Mouse (Mus musculus): Measurements from ENCODE around the gene Spsb1. TPM values are rescaled to one million over a fixed set of nuclear protein-coding genes. Genes with fewer than 3 reads are reported as not detected.

Gene Spsb1
- polyA plus RNA-seq, 1 experiment from 2014 or later, result 22.3 TPM

DNA sequence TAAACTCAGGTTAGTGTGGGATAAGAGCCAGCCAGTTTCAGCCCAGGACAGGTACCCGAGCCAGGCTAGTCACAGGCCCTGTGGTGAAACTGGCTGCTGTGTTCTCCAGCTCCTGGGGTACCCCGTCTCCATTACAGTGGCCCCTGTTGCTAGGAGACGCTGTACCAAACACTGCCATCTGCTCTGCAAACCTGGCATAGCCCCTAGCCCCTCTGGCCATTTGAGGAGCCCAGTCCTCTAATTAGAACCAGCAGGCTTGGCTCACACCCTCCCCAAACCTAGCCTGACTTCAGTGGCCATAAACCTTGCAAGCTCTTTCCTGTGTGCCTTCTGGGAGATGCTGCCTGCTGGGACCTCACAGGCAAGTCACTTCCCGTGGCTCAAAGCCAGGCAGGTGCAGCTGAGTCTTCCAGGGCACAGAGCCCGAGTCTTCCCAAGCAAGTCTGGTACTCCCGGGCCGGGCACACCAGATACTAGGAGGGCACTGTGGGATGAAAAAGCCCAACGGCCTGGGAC, 78.8 kb downstream of the Spsb1 start:
- H3K27ac ChIP-seq, result peak overlapping the region; percentile 83
- H3K4me2 ChIP-seq (replicated peaks), result peak overlapping the region; percentile 31
- WGBS, result 14% methylated on average over 8 of the region's 8 CpGs
- no peaks in the 10 kb centered on the region for H3K9me3 ChIP-seq
- no peaks in the 10 kb centered on the region for H3K36me3 ChIP-seq
- ATAC-seq (ENCODE audit: low FRiP score, low read depth), result peak; percentile 81
- no peak overlapping the region for H3K4me3 ChIP-seq
- peaks cover 64% of the 10 kb centered on the region for H3K4me1 ChIP-seq
- 0 out of 2 replicates have a peak overlapping the region, but pooled peaks have one; percentile 35 for H3K9ac ChIP-seq
- no peaks in the 10 kb centered on the region for H3K27me3 ChIP-seq

DNA sequence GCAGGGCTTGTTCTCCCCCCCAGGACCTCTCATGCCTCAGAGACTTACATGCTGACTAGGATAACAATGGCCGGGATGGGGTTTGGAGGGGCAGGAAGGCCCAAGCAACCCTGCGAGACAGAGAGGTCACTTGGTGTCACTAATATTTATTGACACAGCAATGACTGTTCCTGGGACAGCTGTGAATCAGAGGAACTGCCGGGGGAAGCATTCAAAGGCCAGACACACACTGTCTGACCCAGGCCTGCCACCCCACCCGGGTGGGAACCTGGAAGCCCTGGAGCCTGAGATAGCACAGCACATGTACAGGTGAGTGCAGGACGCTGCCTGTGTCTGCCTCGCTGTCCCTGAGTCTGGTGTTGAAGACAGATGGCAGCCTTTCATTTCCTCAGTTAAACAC, 79.5 kb downstream of the Spsb1 start:
- peaks cover 65% of the 10 kb centered on the region for H3K4me1 ChIP-seq
- no peak for ATAC-seq (ENCODE audit: low FRiP score, low read depth)
- no peaks in the 10 kb centered on the region for H3K27me3 ChIP-seq
- no peak overlapping the region; the same call in 1 of the 2 replicates for H3K9ac ChIP-seq
- no peak overlapping the region for H3K4me3 ChIP-seq
- no peaks in the 10 kb centered on the region; the same call in 1 of the 2 replicates for H3K9me3 ChIP-seq
- WGBS, result 28% methylated on average over 6 of the region's 6 CpGs
- H3K4me2 ChIP-seq (replicated peaks), result peak overlapping the region; percentile 31
- no peaks in the 10 kb centered on the region for H3K36me3 ChIP-seq
- H3K27ac ChIP-seq, result peak overlapping the region; percentile 83

DNA sequence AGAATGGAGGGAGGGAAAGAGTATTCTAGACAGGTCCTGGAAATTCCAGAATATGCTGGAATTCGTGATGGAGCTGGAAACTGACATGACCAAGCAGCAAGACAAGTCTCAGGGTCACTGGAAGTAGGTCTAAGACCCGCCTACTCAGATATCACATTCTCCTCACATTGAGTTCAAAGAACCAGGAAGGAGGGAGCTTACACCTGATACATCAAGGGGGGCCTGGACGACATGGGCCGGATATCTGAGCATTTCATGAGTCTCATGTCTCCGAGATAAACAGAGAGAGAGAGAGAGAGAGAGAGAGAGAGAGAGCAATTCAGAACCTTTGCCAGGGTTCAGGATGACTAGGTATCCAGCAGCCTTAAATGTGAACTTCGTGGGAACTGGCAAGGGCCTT, 82.6 kb downstream of the Spsb1 start:
- Histone ChIP-seq H3K27ac (no peak overlapping the region), H3K27me3 (no peaks in the 10 kb centered on the region)

DNA sequence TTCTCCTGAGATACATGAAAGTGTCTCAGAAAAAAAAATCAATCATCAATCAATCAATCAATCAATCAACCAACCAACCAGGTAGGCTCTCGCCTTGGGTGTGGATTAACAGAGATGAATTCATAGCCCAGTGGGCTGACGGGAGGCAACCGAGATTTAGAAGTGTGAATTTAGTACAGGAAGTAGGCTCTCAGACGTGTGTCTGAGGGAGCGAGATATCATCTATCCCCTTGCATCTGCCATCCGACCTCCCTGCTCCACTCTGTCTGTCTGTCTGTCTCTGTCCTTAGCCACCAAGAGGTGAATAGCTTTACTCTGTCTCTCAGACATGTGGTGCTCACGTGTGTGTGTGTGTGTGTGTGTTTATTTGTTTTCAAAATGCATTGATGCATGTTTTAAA, 83.3 kb downstream of the Spsb1 start:
- H3K27me3 ChIP-seq, result no peaks in the 10 kb centered on the region
- H3K9me3 ChIP-seq, result no peaks in the 10 kb centered on the region; the same call in 1 of the 2 replicates
- peaks cover 46% of the 10 kb centered on the region for H3K4me1 ChIP-seq
- no peaks in the 10 kb centered on the region for H3K36me3 ChIP-seq
- no peak overlapping the region for H3K4me2 ChIP-seq (replicated peaks)
- ATAC-seq (ENCODE audit: low FRiP score, low read depth), result no peak
- H3K27ac ChIP-seq, result no peak overlapping the region
- WGBS, result 57% methylated on average over 7 of the region's 7 CpGs
- no peak overlapping the region for H3K9ac ChIP-seq
- no peak overlapping the region for H3K4me3 ChIP-seq

More for the DNA sequence above, 82.6 kb downstream of the Spsb1 start:
- Histone ChIP-seq H3K36me3 (no peaks in the 10 kb centered on the region), H3K9ac (no peak overlapping the region), H3K4me3 (no peak overlapping the region), H3K4me2 (replicated peaks) (no peak overlapping the region), H3K9me3 (no peaks in the 10 kb centered on the region; the same call in 1 of the 2 replicates), H3K4me1 (peaks cover 52% of the 10 kb centered on the region)
- ATAC-seq (ENCODE audit: low FRiP score, low read depth), result no peak
- WGBS, result 61% methylated on average over 6 of the region's 6 CpGs

DNA sequence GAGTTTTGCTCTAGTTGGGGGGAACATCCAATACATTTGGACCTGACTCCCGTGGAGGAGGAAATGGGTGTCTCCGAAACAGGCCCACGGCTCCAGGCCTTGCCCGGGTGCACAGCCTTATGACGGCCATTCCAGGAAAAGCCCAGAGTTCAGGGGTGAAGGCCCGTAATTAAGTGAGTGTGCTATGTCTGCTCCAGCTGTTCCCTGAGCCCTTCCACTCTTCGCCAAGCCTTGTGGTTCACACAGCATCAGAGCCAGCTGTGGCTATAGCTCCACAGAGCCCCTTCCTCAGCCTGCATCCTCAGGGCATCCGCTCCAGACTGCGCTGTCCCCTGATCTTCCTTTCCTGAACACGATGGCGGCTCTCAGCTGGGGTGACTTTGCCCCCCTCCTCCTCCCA, 83.8 kb downstream of the Spsb1 start:
- 38% methylated on average over 11 of the region's 11 CpGs for WGBS

DNA sequence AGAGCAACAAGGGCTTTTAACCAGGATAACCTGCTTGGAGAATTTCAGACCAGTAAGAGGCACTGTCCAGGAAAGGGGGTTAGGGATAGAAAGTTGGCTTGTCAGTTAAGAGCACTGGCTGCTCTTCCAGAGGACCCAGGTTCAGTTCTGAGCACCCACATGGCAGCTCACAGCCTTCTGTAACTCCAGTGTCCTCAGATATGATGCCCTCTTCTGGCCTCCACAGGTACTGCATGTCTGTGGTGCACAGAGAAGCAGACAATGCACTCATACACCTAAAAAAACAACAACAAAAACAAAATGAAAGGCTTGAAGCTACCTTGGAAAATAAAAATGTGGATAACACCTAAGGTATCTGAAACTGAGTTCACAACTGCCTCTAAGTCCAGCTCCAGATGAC, 84.4 kb downstream of the Spsb1 start:
- Histone ChIP-seq H3K9me3 (no peaks in the 10 kb centered on the region; the same call in 1 of the 2 replicates), H3K9ac (no peak overlapping the region), H3K27me3 (no peaks in the 10 kb centered on the region), H3K27ac (no peak overlapping the region), H3K36me3 (no peaks in the 10 kb centered on the region), H3K4me1 (peaks cover 34% of the 10 kb centered on the region), H3K4me2 (replicated peaks) (no peak overlapping the region), H3K4me3 (no peak overlapping the region)
- no peak for ATAC-seq (ENCODE audit: low FRiP score, low read depth)

More for the DNA sequence above, 83.8 kb downstream of the Spsb1 start:
- no peaks in the 10 kb centered on the region for H3K27me3 ChIP-seq
- no peak overlapping the region for H3K27ac ChIP-seq
- no peaks in the 10 kb centered on the region for H3K36me3 ChIP-seq
- H3K4me3 ChIP-seq, result no peak overlapping the region
- no peaks in the 10 kb centered on the region; the same call in 1 of the 2 replicates for H3K9me3 ChIP-seq
- no peak overlapping the region for H3K4me2 ChIP-seq (replicated peaks)
- H3K9ac ChIP-seq, result no peak overlapping the region
- ATAC-seq (ENCODE audit: low FRiP score, low read depth), result no peak
- H3K4me1 ChIP-seq, result peaks cover 40% of the 10 kb centered on the region

DNA sequence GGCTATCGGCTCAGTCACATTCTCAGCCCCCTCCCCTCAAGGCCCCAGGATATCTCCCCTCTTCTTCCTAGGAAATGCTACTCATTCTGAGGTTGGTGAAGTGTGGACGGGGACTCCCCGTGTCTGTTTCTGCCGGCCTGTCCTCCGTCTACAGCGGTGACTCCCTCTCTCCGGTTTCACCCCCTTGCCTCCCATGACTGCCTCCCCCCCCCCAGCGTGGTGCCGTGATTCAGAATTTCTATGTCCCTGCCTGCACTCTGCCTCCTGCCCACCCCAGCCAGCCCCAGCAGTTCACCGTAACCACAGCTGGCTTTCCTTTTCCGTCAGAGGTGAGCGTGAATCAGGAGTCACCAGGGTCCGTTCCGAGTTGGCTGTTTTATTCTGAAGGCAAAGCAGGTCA, 86.1 kb downstream of the Spsb1 start:
- no peaks in the 10 kb centered on the region for H3K36me3 ChIP-seq
- ATAC-seq (ENCODE audit: low FRiP score, low read depth), result no peak

DNA sequence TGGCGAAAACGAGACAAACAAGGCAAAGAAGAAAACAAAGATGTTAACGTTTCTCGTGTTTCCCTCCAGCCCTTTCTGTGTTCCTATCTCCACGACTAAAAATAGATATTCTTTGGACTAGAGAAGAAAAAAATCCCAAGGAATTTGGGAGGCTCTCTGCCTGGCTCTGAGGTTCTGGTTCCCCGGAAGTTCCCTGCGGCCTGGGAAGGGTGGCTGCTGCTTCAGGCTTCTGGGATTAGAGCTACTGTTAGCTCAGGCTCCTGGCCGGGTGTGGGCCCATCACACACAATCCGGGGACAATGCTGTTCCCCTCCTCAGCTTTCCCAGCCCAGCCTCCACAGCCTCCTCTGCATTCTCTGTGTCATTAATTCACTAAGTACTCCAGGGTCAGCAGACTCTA, 86.8 kb downstream of the Spsb1 start:
- H3K9ac ChIP-seq, result no peak overlapping the region
- H3K27me3 ChIP-seq, result no peaks in the 10 kb centered on the region
- peaks cover 20% of the 10 kb centered on the region; the same call in 1 of the 2 replicates for H3K4me1 ChIP-seq
- no peak overlapping the region for H3K4me3 ChIP-seq
- H3K27ac ChIP-seq, result no peak overlapping the region
- H3K9me3 ChIP-seq, result no peaks in the 10 kb centered on the region; the same call in 1 of the 2 replicates
- no peak overlapping the region for H3K4me2 ChIP-seq (replicated peaks)
- no peak for ATAC-seq (ENCODE audit: low FRiP score, low read depth)
- no peaks in the 10 kb centered on the region for H3K36me3 ChIP-seq
- WGBS, result 66% methylated on average over 9 of the region's 9 CpGs

More for the DNA sequence above, 86.1 kb downstream of the Spsb1 start:
- Histone ChIP-seq H3K4me3 (no peak overlapping the region), H3K27me3 (no peaks in the 10 kb centered on the region), H3K27ac (no peak overlapping the region), H3K9ac (peak overlapping the region; percentile 25; the same call in 1 of the 2 replicates), H3K9me3 (no peaks in the 10 kb centered on the region; the same call in 1 of the 2 replicates), H3K4me2 (replicated peaks) (no peak overlapping the region), H3K4me1 (peaks cover 21% of the 10 kb centered on the region)
- 60% methylated on average over 14 of the region's 14 CpGs for WGBS

DNA sequence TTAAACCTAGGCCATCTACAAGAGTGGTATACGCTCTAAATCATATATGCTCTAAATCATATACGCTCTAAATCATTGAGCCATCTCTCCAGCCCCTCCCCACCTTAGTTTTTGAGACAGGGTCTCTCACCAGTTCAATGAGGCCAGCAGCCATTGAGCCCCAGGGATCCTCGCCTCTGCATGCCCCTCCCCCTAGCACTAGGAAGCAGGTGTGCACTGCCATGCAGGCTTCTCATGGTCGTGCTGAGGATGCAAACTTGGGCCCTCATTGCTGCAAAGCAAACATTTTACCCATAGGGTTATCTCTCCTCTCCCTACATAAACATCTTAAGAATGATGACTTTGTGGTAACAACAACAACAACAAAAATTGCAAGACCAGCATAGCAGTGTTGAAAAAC, 87.5 kb downstream of the Spsb1 start:
- WGBS, result 61% methylated on average over 4 of the region's 4 CpGs
- no peak overlapping the region for H3K4me3 ChIP-seq

DNA sequence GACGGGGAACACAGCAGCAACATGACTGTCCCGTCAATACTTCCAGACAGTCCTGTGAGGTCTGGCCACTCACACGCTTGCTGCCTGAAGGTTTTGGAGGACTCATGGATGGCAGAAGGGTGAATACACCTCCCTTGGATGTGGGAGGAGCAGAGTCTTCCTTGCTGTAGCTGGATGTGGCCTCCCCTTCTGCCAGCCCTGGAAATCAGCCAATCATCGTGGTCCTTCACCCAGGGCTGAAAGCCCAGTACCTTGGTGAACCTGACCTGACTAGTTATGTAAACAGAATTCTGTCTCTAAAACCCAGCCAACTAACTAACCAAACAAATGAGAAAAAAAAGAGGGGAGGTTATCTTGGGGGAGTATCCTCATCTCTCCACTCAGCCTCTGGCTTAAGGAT, 90.4 kb downstream of the Spsb1 start:
- no peak overlapping the region for H3K4me3 ChIP-seq
- H3K9ac ChIP-seq, result no peak overlapping the region
- H3K27ac ChIP-seq, result no peak overlapping the region
- ATAC-seq (ENCODE audit: low FRiP score, low read depth), result no peak
- no peak overlapping the region for H3K4me2 ChIP-seq (replicated peaks)
- H3K4me1 ChIP-seq, result peaks cover 16% of the 10 kb centered on the region
- no peaks in the 10 kb centered on the region for H3K36me3 ChIP-seq
- no peaks in the 10 kb centered on the region for H3K27me3 ChIP-seq
- WGBS, result 70% methylated on average over 4 of the region's 4 CpGs
- H3K9me3 ChIP-seq, result no peaks in the 10 kb centered on the region

More for the DNA sequence above, 87.5 kb downstream of the Spsb1 start:
- no peaks in the 10 kb centered on the region; the same call in 1 of the 2 replicates for H3K9me3 ChIP-seq
- peaks cover 16% of the 10 kb centered on the region; the same call in 1 of the 2 replicates for H3K4me1 ChIP-seq
- no peak overlapping the region for H3K27ac ChIP-seq
- H3K4me2 ChIP-seq (replicated peaks), result no peak overlapping the region
- H3K27me3 ChIP-seq, result no peaks in the 10 kb centered on the region
- no peak overlapping the region for H3K9ac ChIP-seq
- H3K36me3 ChIP-seq, result no peaks in the 10 kb centered on the region
- no peak for ATAC-seq (ENCODE audit: low FRiP score, low read depth)

DNA sequence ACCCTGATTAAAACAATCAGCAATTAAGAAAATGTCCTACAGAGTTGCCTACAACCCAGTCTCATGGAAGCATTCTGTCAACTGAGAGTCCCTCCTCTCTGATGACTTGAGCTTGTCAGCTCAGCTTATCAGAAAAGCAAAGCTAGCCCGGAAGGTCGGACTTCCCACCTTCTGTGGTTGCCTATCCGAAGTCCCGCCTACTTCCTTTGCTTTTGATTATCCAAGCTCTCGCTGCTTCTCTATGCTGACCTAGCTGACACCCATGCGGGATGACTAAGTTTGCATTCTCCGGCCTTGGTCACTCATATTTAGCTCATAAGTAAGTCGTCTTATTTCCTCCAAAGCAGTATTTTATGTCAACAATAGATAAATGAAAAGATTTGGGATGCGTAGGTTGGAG, 91.3 kb downstream of the Spsb1 start:
- no peak for ATAC-seq (ENCODE audit: low FRiP score, low read depth)
- Histone ChIP-seq H3K9me3 (no peaks in the 10 kb centered on the region), H3K36me3 (no peaks in the 10 kb centered on the region), H3K4me2 (replicated peaks) (no peak overlapping the region), H3K4me3 (no peak overlapping the region), H3K27me3 (no peaks in the 10 kb centered on the region), H3K4me1 (peaks cover 16% of the 10 kb centered on the region), H3K9ac (no peak overlapping the region), H3K27ac (no peak overlapping the region)
- 84% methylated on average over 9 of the region's 9 CpGs for WGBS

DNA sequence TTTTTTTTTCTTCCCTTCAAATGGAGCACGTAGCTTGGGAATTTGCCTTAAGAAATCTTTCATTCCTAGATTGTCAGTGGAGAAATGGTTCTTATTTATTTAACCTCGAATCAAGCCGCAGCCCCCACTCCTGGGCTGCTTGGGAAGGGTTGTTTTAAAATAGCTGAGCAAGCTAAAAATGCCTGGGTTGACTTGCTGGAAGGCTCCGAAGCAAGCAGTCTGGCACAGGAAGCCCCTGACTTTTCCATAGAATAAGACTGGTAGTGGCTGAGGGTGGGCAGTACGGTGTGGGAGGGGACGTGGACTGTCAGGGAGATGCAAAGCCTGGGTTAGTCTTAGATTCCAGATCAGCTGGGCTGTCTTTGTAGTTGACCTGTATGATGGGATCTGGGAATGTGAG, 94.5 kb downstream of the Spsb1 start:
- H3K4me1 ChIP-seq, result peaks cover 41% of the 10 kb centered on the region
- H3K27ac ChIP-seq, result peak overlapping the region; percentile 52
- no peak overlapping the region for H3K9ac ChIP-seq
- no peak overlapping the region for H3K4me3 ChIP-seq
- H3K27me3 ChIP-seq, result no peaks in the 10 kb centered on the region
- ATAC-seq (ENCODE audit: low FRiP score, low read depth), result no peak
- WGBS, result 72% methylated on average over 6 of the region's 6 CpGs
- no peaks in the 10 kb centered on the region for H3K9me3 ChIP-seq
- no peaks in the 10 kb centered on the region for H3K36me3 ChIP-seq
- H3K4me2 ChIP-seq (replicated peaks), result no peak overlapping the region

DNA sequence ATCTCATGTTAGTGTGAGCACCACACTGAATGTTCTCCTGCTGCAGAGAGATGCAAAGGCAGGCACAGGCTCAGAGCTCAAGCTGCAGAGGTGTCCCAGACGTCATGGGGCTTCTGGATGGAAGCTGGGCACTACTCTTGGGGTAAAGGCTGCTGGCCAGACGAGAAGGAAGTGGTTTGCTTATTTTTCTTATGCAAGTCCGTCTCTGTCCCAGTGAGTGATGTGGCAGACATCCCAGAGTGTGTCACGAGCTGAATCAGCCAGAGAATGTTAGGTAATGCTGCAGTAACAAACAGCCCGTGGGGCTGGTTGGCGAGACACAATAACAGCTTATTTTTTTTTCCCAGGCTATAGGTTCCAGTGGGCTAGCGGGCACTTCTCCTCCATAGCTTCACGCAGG, 96.3 kb downstream of the Spsb1 start:
- Histone ChIP-seq H3K27me3 (no peaks in the 10 kb centered on the region), H3K9me3 (no peaks in the 10 kb centered on the region), H3K27ac (no peak overlapping the region), H3K36me3 (no peaks in the 10 kb centered on the region), H3K4me3 (no peak overlapping the region), H3K9ac (no peak overlapping the region), H3K4me1 (peaks cover 55% of the 10 kb centered on the region), H3K4me2 (replicated peaks) (no peak overlapping the region)
- ATAC-seq (ENCODE audit: low FRiP score, low read depth), result no peak
- WGBS, result 70% methylated on average over 8 of the region's 8 CpGs
